Mouse (Mus musculus): ENCODE results near the gene Gab2.
A peak's percentile ranks its signal among the peaks of the same experiment; 100 is the strongest.

Gene Gab2

DNA sequence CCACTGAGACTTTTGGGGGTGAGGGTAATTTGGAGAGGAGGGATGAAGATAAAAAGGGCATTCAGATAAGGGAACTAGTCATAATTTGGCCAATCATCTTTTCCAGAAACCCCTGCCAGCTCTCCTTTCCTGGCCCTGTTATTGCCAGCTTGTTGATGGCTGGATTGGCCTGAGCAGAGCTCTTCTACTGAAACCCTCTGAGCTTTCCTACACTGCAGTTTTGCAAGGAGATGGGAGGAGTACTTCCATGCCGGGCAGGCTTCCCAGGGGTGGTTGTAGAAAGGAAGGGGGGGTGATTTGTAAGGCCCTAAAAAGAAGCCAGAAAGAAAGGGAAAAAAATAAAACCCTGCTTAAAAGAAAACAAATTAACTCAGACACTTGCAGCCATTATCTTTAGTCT is 181.2 kb downstream of the Gab2 start:
- peak in 1 of 2 experiments; percentile 17 for DNase-seq

GRCm38 (mm10) chr7:97270367-97270766 is 189.0 kb downstream of the Gab2 start:
- no peak for DNase-seq

GRCm38 (mm10) chr7:97271068-97271467 is 189.7 kb downstream of the Gab2 start:
- DNase-seq = no peak

DNA sequence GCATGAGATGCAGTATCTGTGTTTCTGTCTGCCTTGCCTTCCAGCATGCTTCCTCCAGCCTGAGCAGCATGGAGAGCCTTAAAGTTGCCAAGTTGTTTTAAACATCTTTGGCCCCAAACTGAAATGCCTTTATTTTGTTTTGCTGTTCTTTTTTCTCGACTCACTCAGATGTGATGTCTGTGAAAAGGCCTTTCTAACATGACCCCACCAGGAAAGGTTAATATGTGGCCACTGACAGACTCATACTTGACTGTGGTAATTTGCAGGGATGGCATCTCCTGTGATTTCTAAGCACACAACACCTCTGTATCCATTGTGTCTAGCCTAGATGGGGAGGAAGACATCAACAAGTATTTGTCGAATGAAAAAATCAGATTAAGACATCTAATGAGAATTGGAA is 215.6 kb downstream of the Gab2 start:
- DNase-seq = no peak

DNA sequence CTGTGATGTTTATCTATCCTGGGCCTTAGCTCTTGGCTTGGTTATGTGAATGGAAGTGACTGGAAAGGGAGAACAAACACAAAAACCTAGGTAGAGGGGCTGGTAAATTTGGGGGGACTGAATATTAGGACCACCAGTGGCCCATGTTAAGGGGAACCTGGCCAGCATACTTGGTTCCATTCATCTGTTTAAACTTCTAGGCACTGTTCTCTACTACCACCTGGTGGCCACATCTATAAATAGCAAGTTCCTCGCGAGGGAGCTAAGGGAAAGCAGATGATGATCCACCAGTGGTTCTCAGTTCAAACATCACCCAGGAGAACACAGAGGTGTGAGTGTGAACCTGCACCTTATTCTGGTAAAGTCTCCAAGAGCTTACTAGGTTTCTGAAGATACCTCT is 216.1 kb downstream of the Gab2 start:
- peak; percentile 61 to 73 for DNase-seq

GRCm38 (mm10) chr7:97298279-97298678 is 216.9 kb downstream of the Gab2 start:
- DNase-seq = no peak

DNA sequence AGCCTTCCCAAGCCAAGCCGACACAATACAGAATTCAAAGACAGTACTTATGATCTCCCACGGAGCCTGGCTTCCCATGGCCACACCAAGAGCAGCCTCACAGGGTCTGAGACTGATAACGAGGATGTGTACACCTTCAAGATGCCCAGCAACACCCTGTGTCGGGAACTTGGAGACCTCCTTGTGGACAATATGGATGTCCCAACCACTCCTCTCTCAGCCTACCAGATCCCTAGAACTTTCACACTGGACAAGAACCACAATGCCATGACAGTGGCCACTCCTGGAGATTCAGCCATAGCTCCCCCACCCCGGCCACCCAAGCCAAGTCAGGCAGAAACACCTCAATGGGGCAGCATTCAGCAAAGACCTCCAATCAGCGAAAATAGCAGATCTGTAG is 217.6 kb downstream of the Gab2 start:
- DNase-seq = no peak

DNA sequence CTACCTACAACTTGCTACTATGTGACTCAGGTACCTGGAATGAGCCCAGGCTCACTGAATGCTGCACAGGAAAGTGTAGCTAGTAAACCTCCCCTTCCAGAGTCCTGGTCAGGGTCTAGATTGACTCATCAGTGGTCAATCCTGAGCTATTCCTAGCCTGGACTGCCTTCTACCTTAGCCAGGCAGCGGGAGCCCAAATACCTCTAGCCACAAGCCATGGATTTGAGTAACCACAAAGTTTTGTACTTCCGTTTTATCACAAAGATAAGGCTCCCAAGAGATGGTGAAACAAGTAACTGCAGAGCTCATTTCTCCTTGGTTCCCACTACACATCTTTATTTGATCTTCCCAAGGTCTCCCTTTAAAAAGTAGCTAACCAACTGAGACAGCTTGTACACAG is 219.5 kb downstream of the Gab2 start:
- DNase-seq = no peak

GRCm38 (mm10) chr7:97301321-97301720 is 219.9 kb downstream of the Gab2 start:
- no peak for DNase-seq

GRCm38 (mm10) chr7:97302261-97302660 is 220.9 kb downstream of the Gab2 start:
- DNase-seq = no peak

DNA sequence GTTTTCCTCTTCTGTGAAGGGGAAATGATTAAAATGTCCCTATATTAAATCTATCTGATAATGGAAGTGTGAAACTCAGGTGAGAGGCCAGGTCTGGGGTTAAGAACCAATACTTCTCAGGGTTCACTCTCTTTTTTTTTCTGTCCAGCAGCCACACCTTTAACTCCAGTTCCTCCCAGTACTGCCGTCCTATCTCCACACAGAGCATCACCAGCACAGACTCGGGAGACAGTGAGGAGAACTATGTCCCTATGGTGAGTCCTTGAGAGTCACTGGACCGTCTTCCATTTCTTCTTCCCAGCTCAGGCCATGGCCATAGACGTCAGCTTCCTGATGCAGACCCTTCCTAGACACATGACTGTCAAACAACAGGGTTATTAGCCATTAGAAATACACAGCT is 221.5 kb downstream of the Gab2 start:
- no peak for DNase-seq

DNA sequence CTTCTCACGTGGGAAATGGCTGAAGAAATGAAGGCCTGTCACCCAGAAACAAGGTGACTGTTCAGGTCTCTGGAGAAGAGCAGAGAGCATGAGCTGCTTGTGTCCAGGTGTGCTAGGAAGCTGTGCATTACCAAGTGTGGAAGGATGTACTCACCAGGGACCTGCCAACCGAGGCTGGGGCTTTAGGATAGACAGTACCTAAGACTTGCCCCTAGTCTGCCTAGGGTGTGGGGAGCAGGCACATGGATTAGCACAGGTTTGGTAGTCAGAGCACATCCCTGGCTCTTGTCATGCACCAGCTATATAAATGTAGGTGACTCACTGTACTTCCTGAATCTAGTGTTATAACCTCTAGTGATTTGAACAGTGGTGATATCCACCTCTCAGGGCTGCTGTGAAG is 222.2 kb downstream of the Gab2 start:
- no peak for DNase-seq

- DNase-seq = no peak
Observed at GRCm38 (mm10) chr7:97304471-97304870, 223.1 kb downstream of the Gab2 start.

- DNase-seq = no peak
Observed at GRCm38 (mm10) chr7:97305206-97305605, 223.8 kb downstream of the Gab2 start.

- no peak for DNase-seq
Observed at GRCm38 (mm10) chr7:97306813-97307212, 225.4 kb downstream of the Gab2 start.

DNA sequence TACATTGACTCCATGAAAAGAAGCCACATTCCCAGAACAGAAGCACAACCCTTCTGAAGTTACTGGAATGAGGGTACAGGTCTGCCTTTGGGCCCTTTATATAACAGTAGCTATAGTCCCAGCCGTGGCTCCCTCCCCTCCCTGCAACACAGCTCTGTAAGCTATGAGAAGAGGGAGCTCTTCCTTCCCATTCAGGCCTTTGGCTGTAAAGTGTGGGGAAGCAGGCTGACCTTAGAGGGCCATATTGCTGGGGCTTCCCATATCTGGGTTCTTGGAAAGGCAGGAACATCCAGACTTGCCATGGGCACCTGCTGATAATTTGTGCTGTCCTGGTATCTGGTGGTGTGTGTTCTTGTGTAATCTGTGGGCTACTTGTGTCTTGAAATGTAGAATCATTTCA is 226.2 kb downstream of the Gab2 start:
- DNase-seq = no peak

DNA sequence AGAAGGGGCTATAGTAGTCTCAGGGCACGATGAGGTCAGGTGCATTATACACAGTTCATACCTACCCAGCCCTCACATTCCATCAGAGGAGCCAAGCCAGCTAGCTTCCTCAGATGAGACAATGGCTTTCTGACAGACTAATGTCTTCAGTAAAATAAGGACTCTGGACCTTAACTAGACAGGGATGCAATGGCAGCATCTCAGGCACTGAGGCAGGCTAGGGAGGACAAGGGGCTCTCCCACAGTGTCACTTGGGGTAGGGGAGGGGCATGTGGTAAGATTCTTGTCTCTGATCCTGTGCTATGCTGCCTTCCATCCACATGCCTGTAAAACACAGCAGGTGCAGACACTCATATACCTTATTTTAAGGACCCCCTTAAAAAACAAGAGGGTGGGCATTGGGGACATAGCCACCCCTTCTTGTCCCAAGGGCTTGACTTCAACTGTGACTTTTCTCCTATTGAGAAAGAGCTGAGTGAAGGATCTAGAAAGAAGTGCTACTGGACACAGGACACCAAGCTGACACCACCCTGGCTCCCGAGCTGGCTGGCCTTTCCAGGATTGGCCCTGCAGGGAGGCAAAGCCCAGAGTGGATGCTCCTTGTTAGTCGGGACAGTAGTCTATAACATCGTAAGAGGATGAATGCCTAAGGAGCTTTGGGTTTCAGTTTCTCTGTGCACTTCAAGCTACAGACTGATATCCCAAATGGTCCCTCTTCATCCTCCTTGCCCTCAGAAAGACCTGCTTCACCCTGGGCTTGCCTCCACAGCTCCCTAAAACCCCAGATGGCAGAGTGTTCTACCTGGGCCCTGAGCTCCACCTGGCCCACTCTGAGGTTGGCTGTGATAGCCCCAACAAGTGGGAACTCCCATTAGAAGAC is 228.3 kb downstream of the Gab2 start:
- DNase-seq = no peak

DNA sequence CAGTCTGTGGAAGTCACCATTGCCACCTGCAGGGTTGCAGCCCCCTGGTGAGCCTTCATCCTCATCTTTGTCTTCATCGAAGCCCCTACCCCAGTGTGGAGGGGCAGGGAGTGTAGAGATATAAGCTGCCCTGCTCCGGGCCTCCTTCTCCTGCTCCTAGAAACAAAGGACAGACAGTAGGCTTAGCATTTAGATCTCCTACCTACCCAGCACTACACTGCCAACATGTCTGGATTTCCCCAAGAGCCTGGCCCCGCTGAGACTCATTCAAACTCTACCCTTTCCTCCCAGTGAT is 228.9 kb downstream of the Gab2 start:
- DNase-seq = no peak

GRCm38 (mm10) chr7:97311620-97312019 is 230.2 kb downstream of the Gab2 start:
- DNase-seq = no peak

DNA sequence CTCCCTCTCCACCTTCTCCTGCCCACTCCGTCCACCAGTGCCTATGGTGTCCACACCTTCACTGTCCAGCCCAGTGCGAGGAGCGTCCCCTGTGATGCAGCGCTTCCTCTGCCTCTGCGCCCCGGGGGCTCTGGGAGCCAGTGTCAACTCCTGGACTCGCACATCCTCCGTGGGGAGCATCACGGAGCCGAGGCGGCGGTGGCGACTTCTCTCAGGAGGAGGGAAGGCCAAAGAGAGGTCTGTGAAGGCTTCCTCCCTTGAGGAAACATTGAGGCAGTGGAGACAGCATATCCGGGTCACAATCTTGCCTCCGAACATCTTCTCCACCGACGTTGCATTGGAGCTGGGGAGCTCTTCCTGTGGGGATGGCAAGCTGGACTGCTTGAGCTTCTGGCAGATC is 230.8 kb downstream of the Gab2 start:
- no peak for DNase-seq

GRCm38 (mm10) chr7:97312856-97313255 is 231.5 kb downstream of the Gab2 start:
- peak in 1 of 2 experiments; percentile 0 for DNase-seq

GRCm38 (mm10) chr7:97313364-97313995 is 232.1 kb downstream of the Gab2 start:
- no peak for DNase-seq

- DNase-seq = no peak
Observed at GRCm38 (mm10) chr7:97314646-97315045, 233.3 kb downstream of the Gab2 start.

GRCm38 (mm10) chr7:97315656-97316055 is 234.3 kb downstream of the Gab2 start:
- DNase-seq = no peak

DNA sequence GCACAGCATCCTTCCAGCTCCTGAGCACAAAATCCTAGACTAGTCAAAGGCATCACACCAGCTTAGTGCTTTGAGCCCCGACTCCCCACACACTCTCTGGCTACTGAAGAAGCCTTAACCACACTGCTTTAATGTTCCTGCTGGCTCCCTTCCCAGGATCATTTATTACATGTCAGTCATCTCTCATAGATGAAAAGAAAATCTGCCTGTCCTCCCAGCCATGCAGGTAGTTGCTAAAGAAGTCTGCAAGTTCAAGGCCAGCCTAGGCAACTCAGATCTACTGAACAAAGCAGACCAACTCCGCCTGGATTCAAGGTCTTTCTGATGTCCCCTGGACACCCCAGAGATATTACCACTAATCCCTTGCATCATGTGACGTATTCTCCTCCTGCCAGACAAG is 236.3 kb downstream of the Gab2 start:
- DNase-seq = no peak

Data from kidney, postnatal 36 days (tissue).